Mouse (Mus musculus) olfactory bulb, adult 2 months (tissue): Measurements from ENCODE around the gene Mdc1.

Experiments used
- CTCF ChIP-seq: fragments of 200-500 bp; IDR thresholded peaks from 2 replicates; pipeline ENCODE4 v1.5.1; 2012; ENCODE audit warnings: low read depth, mild to moderate bottlenecking, low read length, moderate library complexity; ENCODE audit not compliant: insufficient read depth
- POLR2A ChIP-seq: fragments of 200-500 bp; IDR thresholded peaks from 2 replicates; pipeline ENCODE4 v1.6.1; 2012; ENCODE audit warnings: mild to moderate bottlenecking, low read depth, low read length, moderate library complexity; ENCODE audit not compliant: insufficient read depth

DNA sequence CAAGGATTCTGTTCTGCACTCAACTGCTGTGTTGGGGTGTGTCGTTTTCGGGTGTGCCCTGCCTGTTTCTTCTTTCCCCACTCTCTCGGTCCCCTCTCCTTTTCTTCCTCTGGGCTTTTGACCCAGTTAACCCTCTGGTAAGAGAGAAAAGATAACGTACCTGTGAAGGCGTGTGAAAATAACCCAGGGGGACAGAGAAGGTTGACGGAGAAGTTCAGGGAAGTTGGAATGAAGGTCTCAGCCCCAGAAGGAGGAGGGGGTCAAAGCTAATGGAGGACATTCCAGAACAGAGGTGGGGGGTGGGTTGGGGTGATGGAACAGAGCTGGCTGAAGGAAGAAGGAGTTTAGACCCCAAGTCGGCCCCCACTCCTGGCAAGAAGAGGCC is 27.6 kb downstream of the Mdc1 start:
- TF ChIP-seq POLR2A (no peak), CTCF (no peak)
